Mouse (Mus musculus) G1E-ER4 (cell line): ENCODE data around the gene Ppp1r14d. TPM values are rescaled to one million over a fixed set of nuclear protein-coding genes. Genes with fewer than 3 reads are reported as not detected.
A peak's percentile ranks its signal among the peaks of the same experiment; 100 is the strongest.

Experiments
- GATA1 ChIP-seq: IDR thresholded peaks from one replicate; pipeline ENCODE4 v1.8.0; 2012; ENCODE audit warnings: low read length, inconsistent platforms
- polyA plus RNA-seq: library from polyadenylated mRNA; stranded (reverse); fragments of >175 nt; gene quantifications from 2 replicates; pipeline ENCODE4 v1.2.3, GENCODE M21; 2012

The Ppp1r14d gene
- not detected in 2 replicates for polyA plus RNA-seq

- TF ChIP-seq GATA1, result no peak
Observed at GRCm38 (mm10) chr2:119229775-119230704, at the start of gene Ppp1r14d. Ppp1r14d (minus strand) TSS chr2:119229906.

GRCm38 (mm10) chr2:119277810-119278209, 48.1 kb upstream of the Ppp1r14d start:
- TF ChIP-seq GATA1, result no peak

- no peak for TF ChIP-seq GATA1
Observed at GRCm38 (mm10) chr2:119276926-119277325, 47.2 kb upstream of the Ppp1r14d start.

- no peak for TF ChIP-seq GATA1
Observed at GRCm38 (mm10) chr2:119274126-119274525, 44.4 kb upstream of the Ppp1r14d start.

- TF ChIP-seq GATA1, result no peak
Observed at GRCm38 (mm10) chr2:119270643-119271331, 41.1 kb upstream of the Ppp1r14d start, which contains the start of gene Rhov. Rhov (minus strand) TSS chr2:119271272.

DNA sequence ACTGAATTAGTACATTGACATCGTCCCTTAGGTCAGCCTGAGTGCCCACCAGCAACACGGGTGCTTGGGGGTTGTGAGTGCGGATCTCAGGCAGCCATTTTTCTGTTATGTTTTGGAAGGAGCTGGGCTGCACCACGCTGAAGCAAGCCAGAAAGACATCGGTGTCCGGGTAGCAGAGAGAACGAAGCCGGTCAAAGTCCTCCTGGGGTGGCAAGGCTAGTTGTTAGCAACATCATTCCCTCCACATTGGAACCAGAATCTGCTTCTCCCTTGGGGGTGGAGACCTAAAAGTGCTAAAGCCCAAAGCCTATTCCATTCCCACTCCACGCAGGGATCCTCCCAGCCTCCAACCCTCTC, 40.6 kb upstream of the Ppp1r14d start:
- no peak for TF ChIP-seq GATA1

GRCm38 (mm10) chr2:119263813-119264212, 34.1 kb upstream of the Ppp1r14d start:
- TF ChIP-seq GATA1, result no peak

- no peak for TF ChIP-seq GATA1
Observed at GRCm38 (mm10) chr2:119262978-119263377, 33.3 kb upstream of the Ppp1r14d start.

DNA sequence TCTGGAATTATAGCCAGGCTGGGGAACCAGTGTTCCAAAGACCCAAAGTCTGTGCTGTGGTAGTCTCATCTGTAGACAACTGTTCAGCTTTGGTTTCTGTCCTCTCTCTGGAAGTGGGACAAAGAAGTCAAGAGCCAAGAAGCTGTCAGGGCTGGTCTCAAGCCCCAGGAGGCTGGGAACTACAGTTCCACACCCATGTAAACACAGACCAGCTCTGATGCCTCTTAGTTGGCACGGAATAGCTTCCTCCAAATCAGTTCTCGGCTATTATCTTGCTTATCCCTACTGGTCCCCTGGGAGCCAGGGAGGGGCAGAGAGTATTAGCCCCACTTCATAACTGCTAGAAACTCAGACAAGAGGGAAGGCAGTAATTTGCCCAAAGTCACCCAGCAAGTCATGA, 31.6 kb upstream of the Ppp1r14d start:
- TF ChIP-seq GATA1, result no peak

GRCm38 (mm10) chr2:119260518-119260917, 30.8 kb upstream of the Ppp1r14d start:
- TF ChIP-seq GATA1, result no peak

- TF ChIP-seq GATA1, result no peak
Observed at GRCm38 (mm10) chr2:119254976-119255375, 25.3 kb upstream of the Ppp1r14d start.

GRCm38 (mm10) chr2:119250826-119251478, 21.2 kb upstream of the Ppp1r14d start:
- peak; percentile 49 for TF ChIP-seq GATA1

DNA sequence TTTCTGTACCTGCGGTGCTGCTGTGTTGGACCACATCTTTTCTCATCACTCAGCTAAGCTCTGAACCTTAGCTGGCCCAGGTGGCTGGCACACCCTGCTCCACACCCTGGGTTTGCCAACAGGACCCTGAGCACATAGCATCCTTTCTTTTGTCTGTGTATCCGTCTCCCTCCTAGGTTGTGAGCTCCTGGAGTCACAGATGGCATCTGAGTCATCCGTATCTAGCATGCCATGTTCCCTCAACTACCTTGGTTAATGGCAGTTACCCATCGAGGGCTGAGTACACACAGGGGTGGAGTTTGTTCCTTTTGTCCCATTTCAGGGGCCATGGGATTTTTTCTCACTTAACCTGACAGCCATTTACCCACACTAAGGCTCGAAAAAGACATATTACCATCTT, 20.7 kb upstream of the Ppp1r14d start:
- no peak for TF ChIP-seq GATA1

DNA sequence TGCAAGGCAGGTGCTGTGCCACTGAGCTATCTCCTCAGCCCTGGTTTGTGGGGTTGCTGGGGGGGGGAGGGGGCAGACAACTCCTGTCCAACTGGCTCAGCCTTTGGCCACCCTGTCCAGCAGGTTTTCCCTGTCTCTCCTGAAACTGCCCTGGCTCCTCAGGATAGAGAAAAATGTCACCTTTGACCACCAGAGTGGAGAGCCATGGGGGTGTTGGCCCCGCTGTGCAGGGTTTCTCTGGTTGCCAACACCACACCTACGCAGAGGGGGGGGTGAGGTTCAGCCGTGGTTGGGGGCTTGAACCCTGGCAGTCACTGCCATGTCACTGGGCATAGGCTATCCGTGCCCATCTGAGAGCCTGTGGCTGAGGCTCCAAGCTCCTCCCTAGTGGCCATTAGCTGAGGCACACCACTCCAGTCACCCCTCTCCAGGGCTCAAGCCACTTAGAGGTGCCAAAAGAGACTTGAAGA, 19.9 kb upstream of the Ppp1r14d start:
- TF ChIP-seq GATA1, result no peak

- no peak for TF ChIP-seq GATA1
Observed at GRCm38 (mm10) chr2:119247904-119248303, 18.2 kb upstream of the Ppp1r14d start.

DNA sequence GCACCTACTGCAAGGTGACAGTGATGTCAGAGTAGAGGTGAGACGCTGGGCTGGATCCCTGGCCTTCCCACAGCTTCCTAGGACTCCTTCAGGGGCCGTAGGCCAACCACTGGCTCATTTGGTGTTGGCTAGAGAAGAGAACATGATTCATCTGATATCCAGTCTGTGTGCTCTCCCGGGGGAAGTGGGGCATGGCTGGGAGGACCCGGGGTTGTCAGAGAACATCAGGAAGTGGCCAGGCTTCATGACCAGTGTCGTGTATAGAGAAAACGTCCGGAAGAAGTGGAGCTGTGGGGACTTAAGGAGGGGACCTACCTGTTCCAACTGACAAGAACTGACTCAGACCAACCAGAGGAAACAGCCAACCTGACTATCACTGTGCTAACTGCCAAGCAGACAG, 15.5 kb upstream of the Ppp1r14d start:
- TF ChIP-seq GATA1, result no peak
